Mouse (Mus musculus) heart, embryonic 12.5 days (tissue): ENCODE data around the gene Tln1. TPM values are rescaled to one million over a fixed set of nuclear protein-coding genes. Genes with fewer than 3 reads are reported as not detected.

ENCODE experiments used
- ATAC-seq: fragments of 200-750 bp; cut with Nextera tagmentation; 2 replicates; pipeline ENCODE4 v1.8.0; 2017; ENCODE audit warnings: moderate TSS enrichment, moderate library complexity; ENCODE audit not compliant: insufficient number of reproducible peaks, low FRiP score
- H3K27ac ChIP-seq: fragments of 300-500 bp; sonication (generic); 2 replicates; pipeline ENCODE4 v1.5.1; 2016; ENCODE audit warnings: mild to moderate bottlenecking, moderate library complexity; ENCODE audit not compliant: poor library complexity, severe bottlenecking
- H3K27me3 ChIP-seq: fragments of 300-500 bp; sonication (generic); replicated peaks from 2 replicates; pipeline ENCODE4 v1.6.1; 2016; ENCODE audit warnings: mild to moderate bottlenecking, moderate library complexity
- H3K36me3 ChIP-seq: fragments of 300-500 bp; sonication (generic); 2 replicates; pipeline ENCODE4 v1.6.1; 2016; ENCODE audit warnings: mild to moderate bottlenecking, moderate library complexity
- H3K4me1 ChIP-seq: fragments of 300-500 bp; sonication (generic); replicated peaks from 2 replicates; pipeline ENCODE4 v1.6.1; 2016; ENCODE audit warnings: mild to moderate bottlenecking
- H3K4me2 ChIP-seq: fragments of 300-500 bp; sonication (generic); 2 replicates; pipeline ENCODE4 v1.6.1; 2016; ENCODE audit warnings: mild to moderate bottlenecking, moderate library complexity
- H3K4me3 ChIP-seq: fragments of 300-500 bp; sonication (generic); 2 replicates; pipeline ENCODE4 v1.5.1; 2016; ENCODE audit warnings: mild to moderate bottlenecking
- H3K9ac ChIP-seq: fragments of 300-500 bp; sonication (generic); 2 replicates; pipeline ENCODE4 v1.6.1; 2016; ENCODE audit warnings: mild to moderate bottlenecking, moderate library complexity
- H3K9me3 ChIP-seq: fragments of 300-500 bp; sonication (generic); replicated peaks from 2 replicates; pipeline ENCODE4 v1.6.1; 2016; ENCODE audit warnings: mild to moderate bottlenecking, moderate library complexity
- WGBS: fragments of 180-500 bp; shearing (Covaris S2); methylation state at CpG from one replicate; pipeline ENCODE4 v1.1.7; 2016; 5-methylcytosine and 5-hydroxymethylcytosine counted together
- polyA plus RNA-seq: library from polyadenylated mRNA; unstranded; fragments of >200 nt; fragmentation: Nextera tagmentation; extraction: Ambion mirVana; gene quantifications from 2 replicates; pipeline ENCODE4 v1.2.1, GENCODE M21; 2016

The Tln1 gene
- polyA plus RNA-seq, 1 experiment from 2014 or later, result 117 TPM

GRCm38 (mm10) chr4:43577237-43577881 is 14.9 kb upstream of the Tln1 start:
- ATAC-seq, result no peak
- Histone ChIP-seq H3K4me1 (peaks cover 39% of the 10 kb centered on the region), H3K36me3 (peaks cover 51% of the 10 kb centered on the region), H3K9ac (peak overlapping the region; percentile 92), H3K4me3 (peak overlapping the region; percentile 95), H3K27me3 (no peaks in the 10 kb centered on the region), H3K4me2 (peak overlapping the region; percentile 99), H3K9me3 (no peaks in the 10 kb centered on the region), H3K27ac (no peak overlapping the region)
- 36% methylated on average over 8 of the region's 8 CpGs for WGBS

GRCm38 (mm10) chr4:43575356-43575755 is 12.9 kb upstream of the Tln1 start:
- peaks cover 39% of the 10 kb centered on the region for H3K4me1 ChIP-seq
- no peak overlapping the region for H3K9ac ChIP-seq
- no peaks in the 10 kb centered on the region for H3K27me3 ChIP-seq
- no peak overlapping the region for H3K4me2 ChIP-seq
- WGBS, result 53% methylated on average over 2 of the region's 2 CpGs
- H3K4me3 ChIP-seq, result no peak overlapping the region
- ATAC-seq, result no peak
- no peak overlapping the region for H3K27ac ChIP-seq
- peaks cover 51% of the 10 kb centered on the region for H3K36me3 ChIP-seq
- H3K9me3 ChIP-seq, result no peaks in the 10 kb centered on the region

- Histone ChIP-seq H3K27me3 (no peaks in the 10 kb centered on the region), H3K27ac (no peak overlapping the region), H3K9ac (no peak overlapping the region), H3K4me1 (peaks cover 30% of the 10 kb centered on the region), H3K4me3 (no peak overlapping the region), H3K4me2 (no peak overlapping the region), H3K9me3 (no peaks in the 10 kb centered on the region), H3K36me3 (peaks cover 66% of the 10 kb centered on the region)
- WGBS, result 82% methylated on average over 4 of the region's 4 CpGs
- ATAC-seq, result no peak
Measured at GRCm38 (mm10) chr4:43573561-43573960, 11.1 kb upstream of the Tln1 start.

GRCm38 (mm10) chr4:43571395-43572045 is 9.0 kb upstream of the Tln1 start:
- H3K9ac ChIP-seq, result no peak overlapping the region
- H3K27me3 ChIP-seq, result no peaks in the 10 kb centered on the region
- no peak overlapping the region for H3K4me3 ChIP-seq
- no peaks in the 10 kb centered on the region for H3K9me3 ChIP-seq
- 77% methylated on average over 6 of the region's 6 CpGs for WGBS
- ATAC-seq, result no peak
- H3K36me3 ChIP-seq, result peaks cover 86% of the 10 kb centered on the region
- no peak overlapping the region for H3K27ac ChIP-seq
- H3K4me2 ChIP-seq, result no peak overlapping the region
- H3K4me1 ChIP-seq, result peaks cover 14% of the 10 kb centered on the region

- Histone ChIP-seq H3K4me2 (no peak overlapping the region), H3K9me3 (no peaks in the 10 kb centered on the region), H3K36me3 (peaks cover 82% of the 10 kb centered on the region), H3K4me1 (peaks cover 14% of the 10 kb centered on the region), H3K9ac (no peak overlapping the region), H3K27me3 (no peaks in the 10 kb centered on the region), H3K4me3 (no peak overlapping the region), H3K27ac (no peak overlapping the region)
- ATAC-seq, result no peak
- WGBS, result 90% methylated on average over 9 of the region's 9 CpGs
Measured at GRCm38 (mm10) chr4:43567140-43567539, 4.6 kb upstream of the Tln1 start.

GRCm38 (mm10) chr4:43564231-43564630 is 1.7 kb upstream of the Tln1 start:
- Histone ChIP-seq H3K9ac (peak overlapping the region; percentile 42; the same call in 1 of the 2 replicates), H3K4me2 (peak overlapping the region; percentile 92), H3K9me3 (no peaks in the 10 kb centered on the region), H3K36me3 (peaks cover 56% of the 10 kb centered on the region), H3K4me3 (no peak overlapping the region), H3K4me1 (peaks cover 33% of the 10 kb centered on the region), H3K27ac (peak overlapping the region; percentile 40), H3K27me3 (no peaks in the 10 kb centered on the region)
- WGBS, result 30% methylated on average over 2 of the region's 2 CpGs
- ATAC-seq, result no peak

GRCm38 (mm10) chr4:43563601-43563875 is 1.0 kb upstream of the Tln1 start:
- H3K27ac ChIP-seq, result peak overlapping the region; percentile 100; the same call in 1 of the 2 replicates
- H3K36me3 ChIP-seq, result peaks cover 49% of the 10 kb centered on the region
- peak overlapping the region; percentile 92 for H3K4me2 ChIP-seq
- peak overlapping the region; percentile 88 for H3K9ac ChIP-seq
- no peaks in the 10 kb centered on the region for H3K27me3 ChIP-seq
- peak overlapping the region; percentile 85 for H3K4me3 ChIP-seq
- peaks cover 40% of the 10 kb centered on the region for H3K4me1 ChIP-seq
- ATAC-seq, result no peak
- no peaks in the 10 kb centered on the region for H3K9me3 ChIP-seq
- WGBS, result 42% methylated on average over 4 of the region's 4 CpGs

- no peaks in the 10 kb centered on the region for H3K27me3 ChIP-seq
- 3% methylated on average over 22 of the region's 22 CpGs for WGBS
- no peak for ATAC-seq
- peak overlapping the region; percentile 85 for H3K4me3 ChIP-seq
- peak overlapping the region; percentile 100 for H3K27ac ChIP-seq
- H3K9me3 ChIP-seq, result no peaks in the 10 kb centered on the region
- peak overlapping the region; percentile 92 for H3K4me2 ChIP-seq
- H3K4me1 ChIP-seq, result peaks cover 45% of the 10 kb centered on the region
- H3K36me3 ChIP-seq, result peaks cover 44% of the 10 kb centered on the region
- H3K9ac ChIP-seq, result peak overlapping the region; percentile 88
Measured at GRCm38 (mm10) chr4:43562769-43563600, 494 bp upstream of the Tln1 start.

GRCm38 (mm10) chr4:43561436-43561996 is 975 bp downstream of the Tln1 start:
- H3K27me3 ChIP-seq, result no peaks in the 10 kb centered on the region
- 0 out of 2 replicates have a peak, but pooled peaks have one; percentile 7 for ATAC-seq
- H3K27ac ChIP-seq, result peak overlapping the region; percentile 100
- H3K36me3 ChIP-seq, result peaks cover 35% of the 10 kb centered on the region
- H3K4me2 ChIP-seq, result peak overlapping the region; percentile 92
- H3K9ac ChIP-seq, result peak overlapping the region; percentile 99
- peak overlapping the region; percentile 85 for H3K4me3 ChIP-seq
- peaks cover 57% of the 10 kb centered on the region for H3K4me1 ChIP-seq
- H3K9me3 ChIP-seq, result no peaks in the 10 kb centered on the region
- WGBS, result 2% methylated on average over 16 of the region's 16 CpGs

- Histone ChIP-seq H3K4me3 (peak overlapping the region; percentile 85), H3K27ac (peak overlapping the region; percentile 100), H3K9me3 (no peaks in the 10 kb centered on the region), H3K36me3 (peaks cover 35% of the 10 kb centered on the region), H3K27me3 (no peaks in the 10 kb centered on the region), H3K9ac (peak overlapping the region; percentile 99), H3K4me1 (peaks cover 57% of the 10 kb centered on the region), H3K4me2 (peak overlapping the region; percentile 92)
- no peak for ATAC-seq
- WGBS, result 7% methylated on average over 2 of the region's 2 CpGs
Measured at GRCm38 (mm10) chr4:43560976-43561375, 1.5 kb downstream of the Tln1 start.

- H3K27ac ChIP-seq, result peak overlapping the region; percentile 100
- peak overlapping the region; percentile 85 for H3K4me3 ChIP-seq
- peaks cover 57% of the 10 kb centered on the region for H3K4me1 ChIP-seq
- no peak for ATAC-seq
- peaks cover 35% of the 10 kb centered on the region for H3K36me3 ChIP-seq
- H3K4me2 ChIP-seq, result peak overlapping the region; percentile 92
- H3K9me3 ChIP-seq, result no peaks in the 10 kb centered on the region
- 2% methylated on average over 6 of the region's 6 CpGs for WGBS
- H3K27me3 ChIP-seq, result no peaks in the 10 kb centered on the region
- peak overlapping the region; percentile 99 for H3K9ac ChIP-seq
Measured at GRCm38 (mm10) chr4:43560243-43560611, 2.3 kb downstream of the Tln1 start.
